In genomic region chr13:38618001-38618630, GRCm38 (mm10) we compare ENCODE assay signal across 8 mouse cellular contexts. TPM values are rescaled to one million over a fixed set of nuclear protein-coding genes. Genes with fewer than 3 reads are reported as not detected.
A peak's percentile ranks its signal among the peaks of the same experiment; 100 is the strongest.
DNase-seq lines count a peak whose midpoint lies in the region; ATAC-seq and TF ChIP-seq lines count a peak whose summit lies in the region.
"Not testable (repeated sequence)": the region's sequence is repeated elsewhere in the genome, so short reads cannot be mapped to it uniquely, and the experiment has no call there.

No protein-coding gene starts in this region.

- H3K4me2 ChIP-seq in kidney, embryonic 16.5 days (replicated peaks; ENCODE audit: low read depth, low read length); lung, embryonic 14.5 days; midbrain, postnatal 0 days (ENCODE audit: low read depth, low read length, poor library complexity, severe bottlenecking); stomach, embryonic 15.5 days: not testable (repeated sequence)

- H3K36me3 ChIP-seq in kidney, embryonic 16.5 days (ENCODE audit: insufficient read depth, low read length); lung, embryonic 14.5 days (ENCODE audit: insufficient read depth); stomach, embryonic 15.5 days: not testable (repeated sequence)
- H3K36me3 ChIP-seq in midbrain, postnatal 0 days (ENCODE audit: insufficient read depth, low read length): peaks cover 15% of the 10 kb centered on the region

- H3K9ac ChIP-seq in kidney, embryonic 16.5 days (replicated peaks; ENCODE audit: low read length); lung, embryonic 14.5 days; midbrain, postnatal 0 days (replicated peaks; ENCODE audit: low read length, poor library complexity, severe bottlenecking); stomach, embryonic 15.5 days: not testable (repeated sequence)

- 72% methylated on average over 4 of the region's 4 CpGs for WGBS in kidney, embryonic 16.5 days
- WGBS in lung, embryonic 14.5 days: 56% methylated on average over 4 of the region's 4 CpGs
- 72% methylated on average over 4 of the region's 4 CpGs for WGBS in midbrain, postnatal 0 days
- WGBS in stomach, embryonic 15.5 days: 63% methylated on average over 4 of the region's 4 CpGs

- ATAC-seq in kidney, embryonic 16.5 days (ENCODE audit: low FRiP score, low TSS enrichment): 0 out of 2 replicates have a peak, but pooled peaks have one; percentile 61
- 0 out of 2 replicates have a peak, but pooled peaks have one; percentile 14 for ATAC-seq in lung, embryonic 14.5 days (ENCODE audit: insufficient read depth)
- peak; percentile 44; the same call in 1 of the 2 replicates for ATAC-seq in midbrain, postnatal 0 days (ENCODE audit: low FRiP score)
- 0 out of 2 replicates have a peak, but pooled peaks have one; percentile 39 for ATAC-seq in stomach, embryonic 15.5 days (ENCODE audit: insufficient read depth, low FRiP score, low read depth)

- not testable (repeated sequence) for H3K9me3 ChIP-seq in kidney, embryonic 16.5 days (ENCODE audit: low read length); lung, embryonic 14.5 days (ENCODE audit: low read depth, low read length); midbrain, postnatal 0 days (ENCODE audit: low read length); stomach, embryonic 15.5 days

- H3K27me3 ChIP-seq in kidney, embryonic 16.5 days (ENCODE audit: insufficient read depth, low read length); lung, embryonic 14.5 days (ENCODE audit: insufficient read depth, low read length); midbrain, postnatal 0 days (ENCODE audit: insufficient read depth, low read length); stomach, embryonic 15.5 days (replicated peaks): not testable (repeated sequence)

- not testable (repeated sequence) for H3K4me1 ChIP-seq in kidney, embryonic 16.5 days (ENCODE audit: insufficient read depth, low read length); lung, embryonic 14.5 days (ENCODE audit: insufficient read depth); midbrain, postnatal 0 days (ENCODE audit: insufficient read depth, low read length); stomach, embryonic 15.5 days

- peak; percentile 81 for DNase-seq in adrenal gland, adult 2 months
- DNase-seq in adrenal gland, postnatal 10 days: peak; percentile 77
- peak; percentile 37 for DNase-seq in adrenal gland, postnatal 25 days
- DNase-seq in lung, embryonic 14.5 days; midbrain, postnatal 0 days (ENCODE audit: low spot score): not testable (repeated sequence)
- peak; percentile 73 for DNase-seq in ovary, adult 18-20 months (ENCODE audit: low spot score)

- not testable (repeated sequence) for H3K27ac ChIP-seq in kidney, embryonic 16.5 days (ENCODE audit: low read length); lung, embryonic 14.5 days (ENCODE audit: low read depth); midbrain, postnatal 0 days (ENCODE audit: low read depth, low read length); stomach, embryonic 15.5 days

- TF ChIP-seq CTCF in lung, embryonic 14.5 days (IDR thresholded peaks at IDR 0.05; ENCODE audit: low read depth); midbrain, postnatal 0 days (IDR thresholded peaks at IDR 0.05): not testable (repeated sequence)

- H3K4me3 ChIP-seq in kidney, embryonic 16.5 days (ENCODE audit: low read length); lung, embryonic 14.5 days (ENCODE audit: low read depth, low read length); midbrain, postnatal 0 days (ENCODE audit: low read depth, low read length); stomach, embryonic 15.5 days (replicated peaks): not testable (repeated sequence)

RNA-seq across cellular contexts. Expression of gene Bloc1s5, which starts 16.8 kb away (rescaled TPM):
- total RNA-seq in adrenal gland, adult 2 months (2021): 10 to 100 TPM; 18.3 to 25.2 TPM
- 5.3 and 5.9 TPM in 2 replicates for polyA plus RNA-seq in adrenal gland, adult 2 months (2012; rRNA removed)
- 10 to 100 TPM; 20.0 to 25.0 TPM for total RNA-seq in adrenal gland, postnatal 10 days (2021)
- total RNA-seq in adrenal gland, postnatal 25 days (2021): 13.8 and 24.4 TPM in 2 replicates
- polyA plus RNA-seq in kidney, embryonic 16.5 days (2015; fragmentation: Nextera tagmentation; extraction: Ambion mirVana): 22.7 and 24.0 TPM in 2 replicates
- 17.6 and 19.3 TPM in 2 replicates for polyA plus RNA-seq in lung, embryonic 14.5 days (2014; fragmentation: Nextera tagmentation; extraction: Ambion mirVana)
- 8.9 and 20.6 TPM in 2 replicates for total RNA-seq in midbrain, postnatal 0 days (2014; rRNA removed)
- 18.6 and 23.9 TPM in 2 replicates for polyA plus RNA-seq in midbrain, postnatal 0 days (2015; fragmentation: Nextera tagmentation; extraction: Ambion mirVana)
- polyA plus RNA-seq in stomach, embryonic 15.5 days (2015; fragmentation: Nextera tagmentation; extraction: Ambion mirVana): 15.5 and 17.2 TPM in 2 replicates

RNA-seq across cellular contexts. Expression of gene Eef1e1, which starts 40.7 kb away (rescaled TPM):
- total RNA-seq in adrenal gland, adult 2 months (2021): 10 to 100 TPM; 32.0 to 39.7 TPM
- 1.5 and 1.7 TPM in 2 replicates for polyA plus RNA-seq in adrenal gland, adult 2 months (2012; rRNA removed)
- 10 to 100 TPM; 24.9 to 33.8 TPM for total RNA-seq in adrenal gland, postnatal 10 days (2021)
- total RNA-seq in adrenal gland, postnatal 25 days (2021): 30.4 and 36.9 TPM in 2 replicates
- polyA plus RNA-seq in kidney, embryonic 16.5 days (2015; fragmentation: Nextera tagmentation; extraction: Ambion mirVana): 54.1 and 55.3 TPM in 2 replicates
- 46.8 and 53.4 TPM in 2 replicates for polyA plus RNA-seq in lung, embryonic 14.5 days (2014; fragmentation: Nextera tagmentation; extraction: Ambion mirVana)
- total RNA-seq in midbrain, postnatal 0 days (2014; rRNA removed): 32.2 and 40.6 TPM in 2 replicates
- 108 and 118 TPM in 2 replicates for polyA plus RNA-seq in midbrain, postnatal 0 days (2015; fragmentation: Nextera tagmentation; extraction: Ambion mirVana)
- polyA plus RNA-seq in stomach, embryonic 15.5 days (2015; fragmentation: Nextera tagmentation; extraction: Ambion mirVana): 41.9 and 45.7 TPM in 2 replicates

Comparison
In these comparisons a context has a peak if more than half of its experiments do, and no peak if none do; other contexts are left out.
1. RNA of gene Eef1e1, which starts 40.7 kb away (polyA plus RNA-seq): 108 to 118 TPM in midbrain, postnatal 0 days, 54.1 to 55.3 TPM in kidney, embryonic 16.5 days, 46.8 to 53.4 TPM in lung, embryonic 14.5 days and 41.9 to 45.7 TPM in stomach, embryonic 15.5 days; 1.5 to 1.7 TPM in adrenal gland, adult 2 months; every median in the first group is over 10 times any median in the second.
2. Peak in every context shown above with its lines, with median percentiles within 50 percentile points of each other: ATAC-seq.